Mouse (Mus musculus): Measurements from ENCODE around the gene Slk. TPM values are rescaled to one million over a fixed set of nuclear protein-coding genes. Genes with fewer than 3 reads are reported as not detected.
A peak's percentile ranks its signal among the peaks of the same experiment; 100 is the strongest.
"Not testable (repeated sequence)": the region's sequence is repeated elsewhere in the genome, so short reads cannot be mapped to it uniquely, and the experiment has no call there.

The Slk gene
- polyA plus RNA-seq, 1 experiment from 2014 or later, result 4.7 TPM

DNA sequence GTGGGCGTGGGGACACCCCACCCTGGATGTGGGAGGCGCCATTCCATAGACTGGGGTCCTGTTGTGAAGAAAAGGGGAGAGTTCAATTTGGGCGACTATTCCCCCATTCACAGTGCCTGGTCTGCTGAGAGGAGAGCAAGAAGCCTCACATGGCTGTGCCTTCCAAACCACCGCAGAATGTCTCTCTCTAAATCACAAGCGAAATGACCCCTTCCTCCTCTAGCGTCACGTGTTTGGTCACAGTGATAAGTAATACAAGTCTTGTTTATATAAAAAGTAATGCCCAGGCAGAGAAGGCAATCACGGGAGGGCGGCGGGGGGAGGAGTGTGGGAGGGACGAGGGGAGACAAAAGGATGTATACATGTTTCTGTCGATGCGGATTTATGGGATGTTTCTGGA lies 15.8 kb upstream of the Slk start:
- ATAC-seq, result no peak
- no peaks in the 10 kb centered on the region for H3K9me3 ChIP-seq (replicated peaks; ENCODE audit: control insufficient read depth, low read length, poor library complexity, severe bottlenecking)
- 82% methylated on average over 13 of the region's 13 CpGs for WGBS

DNA sequence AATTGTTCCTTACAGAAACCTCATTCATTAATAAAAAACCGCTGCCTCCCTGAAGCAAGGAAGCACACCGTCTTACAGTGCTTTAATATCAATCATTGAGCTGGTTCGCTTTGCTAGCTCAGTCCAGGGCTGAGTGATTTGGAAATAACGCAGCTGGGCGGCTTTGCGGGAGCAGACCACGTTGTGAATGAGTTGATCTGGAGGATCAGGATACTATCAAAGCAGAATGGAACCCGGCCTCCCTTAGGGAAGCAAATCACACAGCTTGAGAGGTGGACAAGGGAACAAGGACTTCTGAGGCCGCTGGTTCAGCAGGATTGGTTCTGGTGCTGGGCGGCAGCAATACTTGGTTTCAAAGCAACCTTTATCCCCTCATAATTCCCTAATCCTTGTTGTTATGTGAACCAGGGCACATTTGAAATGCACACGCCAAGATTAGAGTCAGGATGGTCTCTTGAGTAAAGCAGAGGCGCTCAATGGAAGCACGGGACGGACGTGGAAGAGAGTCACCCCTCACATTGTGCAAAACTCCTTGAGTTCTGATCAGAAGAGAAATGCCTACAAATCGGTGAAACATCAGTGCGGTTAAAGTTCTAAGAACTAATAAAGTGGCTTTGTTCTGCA lies 14.3 kb upstream of the Slk start:
- no peaks in the 10 kb centered on the region for H3K9me3 ChIP-seq (replicated peaks; ENCODE audit: control insufficient read depth, low read length, poor library complexity, severe bottlenecking)
- WGBS, result 10% methylated on average over 17 of the region's 17 CpGs
- H3K27ac ChIP-seq (ENCODE audit: low read length), result no peak overlapping the region
- H3K9ac ChIP-seq (ENCODE audit: low read depth, low read length), result no peak overlapping the region
- H3K27me3 ChIP-seq (ENCODE audit: control insufficient read depth, insufficient read depth, low read depth, low read length), result no peaks in the 10 kb centered on the region; the same call in 1 of the 2 replicates
- H3K36me3 ChIP-seq (ENCODE audit: control insufficient read depth, insufficient read depth, low read length), result no peaks in the 10 kb centered on the region
- H3K4me1 ChIP-seq (ENCODE audit: control insufficient read depth, insufficient read depth, low read length), result peaks cover 5% of the 10 kb centered on the region; the same call in 1 of the 2 replicates
- no peak overlapping the region for H3K4me3 ChIP-seq (ENCODE audit: low read depth, low read length)
- no peak overlapping the region for H3K4me2 ChIP-seq (ENCODE audit: low read length)
- ATAC-seq, result no peak

More for the DNA sequence above, 15.8 kb upstream of the Slk start:
- H3K36me3 ChIP-seq (ENCODE audit: control insufficient read depth, insufficient read depth, low read length), result no peaks in the 10 kb centered on the region
- H3K27ac ChIP-seq (ENCODE audit: low read length), result no peak overlapping the region
- H3K9ac ChIP-seq (ENCODE audit: low read depth, low read length), result no peak overlapping the region
- H3K27me3 ChIP-seq (ENCODE audit: control insufficient read depth, insufficient read depth, low read depth, low read length), result no peaks in the 10 kb centered on the region; the same call in 1 of the 2 replicates
- H3K4me2 ChIP-seq (ENCODE audit: low read length), result no peak overlapping the region
- peaks cover 11% of the 10 kb centered on the region; the same call in 1 of the 2 replicates for H3K4me1 ChIP-seq (ENCODE audit: control insufficient read depth, insufficient read depth, low read length)
- H3K4me3 ChIP-seq (ENCODE audit: low read depth, low read length), result no peak overlapping the region

DNA sequence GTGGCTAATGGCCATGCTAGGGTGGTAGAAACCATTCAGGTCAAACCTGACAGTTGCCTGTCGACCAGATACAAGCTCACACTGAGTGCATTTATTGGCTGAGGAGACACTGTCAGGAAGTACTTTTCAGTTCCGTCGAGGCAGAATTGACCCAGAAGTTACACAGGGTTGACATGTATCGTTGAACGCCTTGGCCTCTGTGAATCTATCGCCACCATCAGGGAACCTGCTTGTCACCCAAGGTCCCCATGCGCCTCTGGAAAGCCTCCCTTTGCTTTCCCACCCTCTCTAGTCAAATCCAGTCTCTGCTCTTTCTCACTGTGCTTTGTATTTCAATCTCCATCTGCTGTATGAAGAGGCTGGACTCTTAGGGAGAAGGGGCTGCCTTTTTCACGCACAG lies 13.5 kb upstream of the Slk start:
- peaks cover 5% of the 10 kb centered on the region; the same call in 1 of the 2 replicates for H3K4me1 ChIP-seq (ENCODE audit: control insufficient read depth, insufficient read depth, low read length)
- H3K4me3 ChIP-seq (ENCODE audit: low read depth, low read length), result no peak overlapping the region
- H3K4me2 ChIP-seq (ENCODE audit: low read length), result no peak overlapping the region
- H3K27ac ChIP-seq (ENCODE audit: low read length), result no peak overlapping the region
- H3K36me3 ChIP-seq (ENCODE audit: control insufficient read depth, insufficient read depth, low read length), result no peaks in the 10 kb centered on the region
- H3K9ac ChIP-seq (ENCODE audit: low read depth, low read length), result no peak overlapping the region
- no peaks in the 10 kb centered on the region for H3K9me3 ChIP-seq (replicated peaks; ENCODE audit: control insufficient read depth, low read length, poor library complexity, severe bottlenecking)
- H3K27me3 ChIP-seq (ENCODE audit: control insufficient read depth, insufficient read depth, low read depth, low read length), result no peaks in the 10 kb centered on the region; the same call in 1 of the 2 replicates
- 63% methylated on average over 8 of the region's 8 CpGs for WGBS
- no peak for ATAC-seq

DNA sequence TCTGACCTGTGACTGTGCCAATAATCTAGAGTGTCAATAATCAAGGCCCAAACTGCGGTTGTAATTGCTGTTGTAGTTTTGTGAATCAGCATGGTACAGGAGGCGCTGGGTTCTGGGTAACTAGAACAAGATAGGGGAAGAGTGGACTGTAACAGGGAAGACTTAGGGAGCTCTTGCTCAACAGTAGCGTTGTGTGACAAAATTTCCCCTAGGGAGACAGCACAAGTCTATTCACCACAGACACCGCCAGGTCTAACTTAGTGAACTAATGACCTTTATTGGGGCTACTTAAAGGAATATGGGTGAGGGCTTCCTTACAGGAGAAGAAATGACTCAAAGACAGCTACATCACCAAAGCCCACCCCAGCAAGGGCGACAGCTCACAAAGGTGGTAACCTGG lies 9.4 kb upstream of the Slk start:
- Histone ChIP-seq H3K27me3 (ENCODE audit: control insufficient read depth, insufficient read depth, low read depth, low read length) (no peaks in the 10 kb centered on the region; the same call in 1 of the 2 replicates), H3K4me3 (ENCODE audit: low read depth, low read length) (no peak overlapping the region), H3K4me1 (ENCODE audit: control insufficient read depth, insufficient read depth, low read length) (peaks cover 2% of the 10 kb centered on the region; the same call in 1 of the 2 replicates), H3K27ac (ENCODE audit: low read length) (no peak overlapping the region), H3K9me3 (replicated peaks; ENCODE audit: control insufficient read depth, low read length, poor library complexity, severe bottlenecking) (no peaks in the 10 kb centered on the region), H3K9ac (ENCODE audit: low read depth, low read length) (no peak overlapping the region), H3K4me2 (ENCODE audit: low read length) (no peak overlapping the region), H3K36me3 (ENCODE audit: control insufficient read depth, insufficient read depth, low read length) (no peaks in the 10 kb centered on the region)
- ATAC-seq, result no peak
- 90% methylated on average over 5 of the region's 5 CpGs for WGBS

DNA sequence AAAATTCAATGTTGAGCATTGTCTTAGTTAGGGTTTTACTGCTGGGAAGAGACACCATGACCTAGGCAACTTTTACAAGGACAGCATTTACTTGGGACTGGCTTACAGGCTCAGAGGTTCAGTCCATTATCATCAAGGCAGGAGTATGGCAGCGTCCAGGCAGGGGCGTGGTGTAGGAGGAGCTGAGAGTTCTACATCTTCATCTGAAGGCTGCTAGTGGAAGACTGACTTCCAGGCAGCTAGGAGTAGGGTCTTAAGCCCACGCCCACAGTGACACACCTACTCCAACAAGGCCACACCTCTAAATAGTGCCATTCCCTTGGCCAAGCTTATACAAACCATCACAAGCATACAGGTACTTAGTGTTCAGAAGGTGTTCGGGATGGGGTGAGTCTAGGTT lies 7.5 kb upstream of the Slk start:
- not testable (repeated sequence) for H3K4me2 ChIP-seq (ENCODE audit: low read length)

DNA sequence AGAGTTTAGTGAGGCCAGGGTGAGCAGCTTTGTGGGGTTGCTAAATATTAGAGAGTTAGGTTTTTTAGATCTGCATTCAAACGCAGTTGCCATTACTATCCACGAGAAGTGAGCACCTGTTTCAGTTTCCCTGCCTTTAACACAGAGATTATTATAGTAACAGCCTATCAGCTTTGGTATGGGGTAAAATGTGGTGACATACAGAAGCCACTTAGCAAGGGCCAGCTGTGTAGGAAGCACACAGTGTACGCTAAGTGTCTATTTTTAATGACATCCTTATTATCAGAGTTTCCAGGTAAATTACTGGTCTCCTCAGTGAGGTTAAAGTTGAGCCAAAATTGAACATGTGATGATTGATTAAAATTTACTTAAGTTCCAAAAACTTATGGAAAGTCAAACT lies 5.8 kb upstream of the Slk start:
- H3K4me2 ChIP-seq (ENCODE audit: low read length), result no peak overlapping the region
- 88% methylated on average over 3 of the region's 3 CpGs for WGBS
- no peaks in the 10 kb centered on the region; the same call in 1 of the 2 replicates for H3K27me3 ChIP-seq (ENCODE audit: control insufficient read depth, insufficient read depth, low read depth, low read length)

More for the DNA sequence above, 7.5 kb upstream of the Slk start:
- not testable (repeated sequence) for H3K9ac ChIP-seq (ENCODE audit: low read depth, low read length); H3K4me3 ChIP-seq (ENCODE audit: low read depth, low read length); H3K27ac ChIP-seq (ENCODE audit: low read length); H3K4me1 ChIP-seq (ENCODE audit: control insufficient read depth, insufficient read depth, low read length); H3K27me3 ChIP-seq (ENCODE audit: control insufficient read depth, insufficient read depth, low read depth, low read length); ATAC-seq; H3K36me3 ChIP-seq (ENCODE audit: control insufficient read depth, insufficient read depth, low read length); H3K9me3 ChIP-seq (replicated peaks; ENCODE audit: control insufficient read depth, low read length, poor library complexity, severe bottlenecking)
- WGBS, result 68% methylated on average over 4 of the region's 4 CpGs

DNA sequence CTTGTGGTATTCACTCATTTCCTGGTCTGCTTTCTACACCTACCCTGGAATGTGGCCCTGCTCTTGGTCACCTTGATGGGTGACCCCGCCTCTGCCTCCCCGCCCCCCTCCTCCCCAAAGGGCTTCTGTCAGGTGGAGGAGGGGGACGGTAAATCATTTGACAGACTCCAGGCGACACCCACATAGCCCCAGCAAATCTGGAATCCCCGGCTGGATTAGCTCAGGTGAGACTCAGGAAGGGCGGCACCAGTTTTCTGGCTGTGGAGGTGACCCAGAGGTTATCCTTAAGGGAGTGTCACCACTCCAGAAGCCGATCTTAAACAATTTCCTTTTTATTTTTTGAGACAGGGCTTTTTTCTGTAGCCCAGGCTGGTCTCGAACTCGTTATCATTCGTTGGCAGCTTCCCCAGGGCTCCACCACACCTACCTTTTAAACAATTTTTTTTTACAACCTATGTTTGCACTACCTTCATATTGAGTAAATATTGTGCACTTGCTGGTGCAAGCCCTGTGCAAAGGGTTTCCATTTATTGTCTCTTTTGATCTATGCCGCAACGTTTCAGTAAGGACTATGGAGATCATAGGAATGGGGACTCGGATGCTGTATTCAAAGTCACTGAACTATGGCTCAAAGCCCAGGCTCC lies 775 bp upstream of the Slk start:
- Histone ChIP-seq H3K27me3 (ENCODE audit: control insufficient read depth, insufficient read depth, low read depth, low read length) (no peaks in the 10 kb centered on the region), H3K36me3 (ENCODE audit: control insufficient read depth, insufficient read depth, low read length) (no peaks in the 10 kb centered on the region), H3K9me3 (replicated peaks; ENCODE audit: control insufficient read depth, low read length, poor library complexity, severe bottlenecking) (no peaks in the 10 kb centered on the region), H3K27ac (ENCODE audit: low read length) (peak overlapping the region; percentile 91), H3K4me2 (ENCODE audit: low read length) (peak overlapping the region; percentile 65), H3K4me3 (ENCODE audit: low read depth, low read length) (peak overlapping the region; percentile 77), H3K9ac (ENCODE audit: low read depth, low read length) (peak overlapping the region; percentile 97), H3K4me1 (ENCODE audit: control insufficient read depth, insufficient read depth, low read length) (peaks cover 25% of the 10 kb centered on the region)
- 18% methylated on average over 13 of the region's 13 CpGs for WGBS
- ATAC-seq, result no peak

More for the DNA sequence above, 5.8 kb upstream of the Slk start:
- ATAC-seq, result no peak
- Histone ChIP-seq H3K4me3 (ENCODE audit: low read depth, low read length) (no peak overlapping the region), H3K9ac (ENCODE audit: low read depth, low read length) (no peak overlapping the region), H3K9me3 (replicated peaks; ENCODE audit: control insufficient read depth, low read length, poor library complexity, severe bottlenecking) (no peaks in the 10 kb centered on the region), H3K36me3 (ENCODE audit: control insufficient read depth, insufficient read depth, low read length) (no peaks in the 10 kb centered on the region), H3K4me1 (ENCODE audit: control insufficient read depth, insufficient read depth, low read length) (peaks cover 4% of the 10 kb centered on the region), H3K27ac (ENCODE audit: low read length) (no peak overlapping the region)

DNA sequence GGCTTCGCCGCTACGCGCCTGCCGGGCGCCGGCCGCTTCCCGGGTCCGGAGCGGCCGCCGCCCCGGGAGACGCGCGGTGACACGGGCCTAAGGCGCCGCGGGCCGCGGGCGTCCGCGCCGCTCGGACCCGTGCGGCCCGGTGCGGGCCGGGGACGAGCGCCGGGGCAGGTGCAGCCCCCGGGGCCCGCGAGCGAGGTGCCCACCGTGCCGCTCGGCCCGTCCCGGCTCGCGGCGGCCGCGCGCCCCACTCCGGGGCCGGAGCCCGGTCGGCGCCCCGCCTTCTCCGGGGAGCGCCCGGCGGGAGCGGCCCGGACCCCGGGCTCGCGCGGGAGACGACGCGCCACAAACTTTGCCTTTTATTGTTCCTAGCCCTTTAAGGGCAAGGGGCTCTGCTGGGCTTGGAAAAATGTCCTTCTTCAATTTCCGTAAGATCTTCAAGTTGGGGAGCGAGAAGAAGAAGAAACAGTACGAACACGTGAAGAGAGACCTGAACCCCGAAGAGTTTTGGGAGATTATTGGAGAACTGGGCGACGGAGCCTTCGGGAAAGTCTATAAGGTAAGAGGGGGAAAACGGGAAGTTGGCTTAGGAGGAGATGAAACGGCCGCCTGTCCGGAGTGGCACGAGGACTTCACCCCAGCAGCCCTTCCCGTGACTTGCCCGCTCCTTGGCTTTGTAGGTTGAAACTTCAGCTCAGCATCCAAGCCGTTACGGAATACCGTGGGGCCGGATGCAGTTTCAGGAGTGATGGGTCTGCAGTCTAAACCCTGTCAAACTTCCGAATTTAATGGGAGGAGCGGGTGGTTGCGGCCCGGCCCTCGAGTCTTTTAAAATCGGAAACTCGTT lies 532 bp downstream of the Slk start:
- Histone ChIP-seq H3K9ac (ENCODE audit: low read depth, low read length) (peak overlapping the region; percentile 97), H3K36me3 (ENCODE audit: control insufficient read depth, insufficient read depth, low read length) (no peaks in the 10 kb centered on the region), H3K4me3 (ENCODE audit: low read depth, low read length) (peak overlapping the region; percentile 77), H3K9me3 (replicated peaks; ENCODE audit: control insufficient read depth, low read length, poor library complexity, severe bottlenecking) (no peaks in the 10 kb centered on the region), H3K4me1 (ENCODE audit: control insufficient read depth, insufficient read depth, low read length) (peaks cover 25% of the 10 kb centered on the region), H3K27me3 (ENCODE audit: control insufficient read depth, insufficient read depth, low read depth, low read length) (no peaks in the 10 kb centered on the region), H3K4me2 (ENCODE audit: low read length) (peak overlapping the region; percentile 75), H3K27ac (ENCODE audit: low read length) (peak overlapping the region; percentile 91)
- peak; percentile 79 for ATAC-seq
- under 1% methylated on average over 94 of the region's 96 CpGs for WGBS
